Mouse (Mus musculus): ENCODE data around the gene Gm10073.

The Gm10073 gene

GRCm38 (mm10) chr8:106550906-106551305, 22.4 kb downstream of the Gm10073 start:
- no peak for DNase-seq

GRCm38 (mm10) chr8:106548366-106548936, 24.8 kb downstream of the Gm10073 start:
- no peak for DNase-seq

GRCm38 (mm10) chr8:106546746-106547145, 26.5 kb downstream of the Gm10073 start:
- DNase-seq: no peak

- no peak for DNase-seq
Measured at GRCm38 (mm10) chr8:106545149-106545548, 28.1 kb downstream of the Gm10073 start.

- no peak for DNase-seq
Measured at GRCm38 (mm10) chr8:106543043-106543442, 30.2 kb downstream of the Gm10073 start.

- no peak for DNase-seq
Measured at GRCm38 (mm10) chr8:106541002-106541401, 32.3 kb downstream of the Gm10073 start.

- DNase-seq: no peak
Measured at GRCm38 (mm10) chr8:106539193-106539592, 34.1 kb downstream of the Gm10073 start.

- no peak for DNase-seq
Measured at GRCm38 (mm10) chr8:106535448-106535847, 37.8 kb downstream of the Gm10073 start.

GRCm38 (mm10) chr8:106534449-106534848, 38.8 kb downstream of the Gm10073 start:
- peak; percentile 65 to 75 for DNase-seq

GRCm38 (mm10) chr8:106533709-106534108, 39.6 kb downstream of the Gm10073 start:
- DNase-seq: no peak

- DNase-seq: peak; percentile 41 to 45
Measured at GRCm38 (mm10) chr8:106530566-106530965, 42.7 kb downstream of the Gm10073 start.

- DNase-seq: no peak
Measured at GRCm38 (mm10) chr8:106529885-106530482, 43.3 kb downstream of the Gm10073 start.

- no peak for DNase-seq
Measured at GRCm38 (mm10) chr8:106528596-106529249, 44.5 kb downstream of the Gm10073 start.

- peak in 1 of 2 experiments; percentile 40 for DNase-seq
Measured at GRCm38 (mm10) chr8:106527241-106528036, 45.8 kb downstream of the Gm10073 start.

- no peak for DNase-seq
Measured at GRCm38 (mm10) chr8:106526725-106527124, 46.5 kb downstream of the Gm10073 start.
